Mouse (Mus musculus): ENCODE data around the gene Ift57. TPM values are rescaled to one million over a fixed set of nuclear protein-coding genes. Genes with fewer than 3 reads are reported as not detected.

The Ift57 gene
- polyA plus RNA-seq, 1 experiment: 3.9 TPM

DNA sequence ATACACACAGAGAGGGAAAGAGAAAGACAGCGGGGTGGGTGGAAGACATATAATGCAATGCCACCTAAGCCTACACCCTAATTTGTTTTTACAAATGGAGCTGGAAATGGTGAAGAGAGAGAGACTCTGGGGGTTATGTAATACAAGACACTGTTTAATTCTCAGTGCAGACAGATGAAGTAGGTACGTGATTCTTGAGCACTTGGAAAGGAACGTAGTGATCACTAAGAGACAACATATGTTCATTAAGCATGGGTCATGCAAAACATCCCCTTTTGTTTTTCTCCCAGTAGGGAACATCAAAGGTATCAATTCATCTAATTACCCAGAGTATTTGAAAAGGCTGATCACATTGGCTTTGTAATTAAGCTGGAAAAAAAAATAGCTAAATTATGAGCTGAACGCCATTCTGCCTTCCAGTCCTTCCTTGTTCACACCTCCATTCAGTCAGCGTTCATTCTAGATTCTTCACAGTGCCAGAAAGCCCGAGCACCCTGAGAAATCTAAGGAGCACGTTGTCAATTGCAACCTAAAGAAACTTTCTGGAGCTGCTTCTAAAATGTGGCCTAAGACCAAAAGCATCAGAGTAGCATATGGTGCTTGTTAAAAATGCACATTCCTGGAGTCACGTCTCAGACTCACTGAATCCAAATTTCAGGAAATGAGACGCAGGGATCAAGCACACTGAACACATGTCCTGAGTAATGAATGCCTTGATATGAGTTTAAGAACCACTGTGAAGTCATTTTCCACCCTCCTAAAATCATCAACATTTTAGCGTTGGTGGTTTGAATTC, 114.0 kb downstream of the Ift57 start:
- Histone ChIP-seq H3K36me3 (ENCODE audit: control insufficient read depth, insufficient read depth, low read length) (no peaks in the 10 kb centered on the region), H3K4me3 (ENCODE audit: control insufficient read depth, insufficient read depth, low read length) (no peak overlapping the region), H3K4me1 (replicated peaks; ENCODE audit: control insufficient read depth, insufficient read depth, low read length) (peaks cover 16% of the 10 kb centered on the region), H3K27ac (ENCODE audit: control insufficient read depth, insufficient read depth, low read length) (no peak overlapping the region), H3K27me3 (ENCODE audit: control insufficient read depth, insufficient read depth, low read length) (no peaks in the 10 kb centered on the region)
- no peak for DNase-seq
- TF ChIP-seq POLR2A (IDR thresholded peaks at IDR 0.05; ENCODE audit: control insufficient read depth, extremely low read depth, insufficient read depth, low read length, poor library complexity) (no peak), CTCF (IDR thresholded peaks at IDR 0.05; ENCODE audit: borderline replicate concordance, control insufficient read depth, extremely low read depth, insufficient read depth, low read length, poor library complexity) (no peak)
- 97% methylated on average over 10 of the region's 10 CpGs for WGBS

DNA sequence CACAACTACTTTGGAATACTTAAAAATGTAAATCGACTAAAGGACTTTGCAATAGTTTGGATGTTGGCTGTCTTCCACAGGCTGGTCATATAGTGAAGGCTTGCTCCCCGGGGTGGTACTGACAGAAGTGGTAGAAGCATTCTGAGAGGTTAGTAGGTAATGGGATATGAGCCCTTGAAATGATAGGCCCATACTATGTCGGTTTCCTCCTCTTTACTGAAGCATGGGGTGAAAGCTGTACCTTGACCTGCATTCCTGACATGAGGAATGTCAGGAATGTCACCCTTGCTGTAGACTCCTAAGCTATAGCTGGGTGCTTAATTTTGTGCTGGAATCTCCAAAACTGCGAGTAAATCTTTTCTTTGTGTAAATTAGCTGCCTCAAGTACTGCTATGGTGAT, 115.4 kb downstream of the Ift57 start:
- DNase-seq: no peak
- no peaks in the 10 kb centered on the region for H3K27me3 ChIP-seq (ENCODE audit: control insufficient read depth, insufficient read depth, low read length)
- no peak overlapping the region for H3K4me3 ChIP-seq (ENCODE audit: control insufficient read depth, insufficient read depth, low read length)
- H3K4me1 ChIP-seq (replicated peaks; ENCODE audit: control insufficient read depth, insufficient read depth, low read length): peaks cover 17% of the 10 kb centered on the region
- TF ChIP-seq POLR2A (IDR thresholded peaks at IDR 0.05; ENCODE audit: control insufficient read depth, extremely low read depth, insufficient read depth, low read length, poor library complexity) (no peak), CTCF (IDR thresholded peaks at IDR 0.05; ENCODE audit: borderline replicate concordance, control insufficient read depth, extremely low read depth, insufficient read depth, low read length, poor library complexity) (no peak)
- 93% methylated on average over 4 of the region's 4 CpGs for WGBS
- H3K36me3 ChIP-seq (ENCODE audit: control insufficient read depth, insufficient read depth, low read length): no peaks in the 10 kb centered on the region
- no peak overlapping the region for H3K27ac ChIP-seq (ENCODE audit: control insufficient read depth, insufficient read depth, low read length)

Other genes with a start within 250 kb of the Ift57 start
- 112 and 127 TPM in 2 replicates for gene Cd47, start 101.3 kb downstream of the Ift57 start, polyA plus RNA-seq (2012; rRNA removed)